Mouse (Mus musculus) intestine, postnatal 0 days (tissue): ENCODE results near the gene Gm128. TPM values are rescaled to one million over a fixed set of nuclear protein-coding genes. Genes with fewer than 3 reads are reported as not detected.
A peak's percentile ranks its signal among the peaks of the same experiment; 100 is the strongest.

Experiments used
- ATAC-seq: fragments of 200-750 bp; cut with Nextera tagmentation; 2 replicates; pipeline ENCODE4 v1.8.0; 2017; ENCODE audit warnings: mild to moderate bottlenecking, moderate TSS enrichment, moderate library complexity
- H3K27ac ChIP-seq: fragments of 300-500 bp; sonication (generic); 2 replicates; pipeline ENCODE4 v1.5.1; 2014; ENCODE audit warnings: mild to moderate bottlenecking, low read depth, low read length, moderate library complexity
- H3K27me3 ChIP-seq: fragments of 300-500 bp; sonication (generic); replicated peaks from 2 replicates; pipeline ENCODE4 v1.6.1; 2014; ENCODE audit warnings: low read length, mixed read lengths; ENCODE audit not compliant: control insufficient read depth, insufficient read depth
- H3K36me3 ChIP-seq: fragments of 300-500 bp; sonication (generic); 2 replicates; pipeline ENCODE4 v1.6.1; 2014; ENCODE audit warnings: mild to moderate bottlenecking, moderate library complexity; ENCODE audit not compliant: control insufficient read depth, insufficient read depth
- H3K4me1 ChIP-seq: fragments of 300-500 bp; sonication (generic); replicated peaks from 2 replicates; pipeline ENCODE4 v1.6.1; 2014; ENCODE audit warnings: antibody characterized with exemption, low read length, mixed read lengths; ENCODE audit not compliant: control insufficient read depth, insufficient read depth
- H3K4me2 ChIP-seq: fragments of 300-500 bp; sonication (generic); replicated peaks from 2 replicates; pipeline ENCODE4 v1.6.1; 2014; ENCODE audit warnings: low read depth, mild to moderate bottlenecking, moderate library complexity
- H3K4me3 ChIP-seq: fragments of 300-500 bp; sonication (generic); 2 replicates; pipeline ENCODE4 v1.5.1; 2014; ENCODE audit warnings: low read depth, low read length
- H3K9ac ChIP-seq: fragments of 300-500 bp; sonication (generic); 2 replicates; pipeline ENCODE4 v1.6.1; 2014; ENCODE audit warnings: mild to moderate bottlenecking, low read depth, low read length
- H3K9me3 ChIP-seq: fragments of 300-500 bp; sonication (generic); 2 replicates; pipeline ENCODE4 v1.6.1; 2016; ENCODE audit warnings: mixed run types; ENCODE audit not compliant: control insufficient read depth
- CTCF ChIP-seq: sonication (generic); IDR thresholded peaks from 2 replicates; pipeline ENCODE4 v1.5.1; 2016; ENCODE audit warnings: low read depth, mild to moderate bottlenecking, control low read depth, antibody characterized with exemption, moderate library complexity
- WGBS: fragments of 180-500 bp; shearing (Covaris S2); extraction: QIAGEN DNeasy Blood & Tissue Kit; methylation state at CpG from one replicate; pipeline ENCODE4 v1.1.7; 2014; 5-methylcytosine and 5-hydroxymethylcytosine counted together
- polyA plus RNA-seq: library from polyadenylated mRNA; unstranded; fragments of >200 nt; fragmentation: Nextera tagmentation; extraction: Ambion mirVana; gene quantifications from 2 replicates; pipeline ENCODE4 v1.2.1, GENCODE M21; 2015

Gene Gm128
- polyA plus RNA-seq, 1 experiment from 2014 or later: 0.14 TPM

GRCm38 (mm10) chr3:95229781-95230494 lies 11.5 kb downstream of the Gm128 start:
- ATAC-seq: peak; percentile 69
- Histone ChIP-seq H3K27me3 (no peaks in the 10 kb centered on the region), H3K27ac (peak overlapping the region; percentile 94), H3K4me2 (peak overlapping the region; percentile 93), H3K4me3 (peak overlapping the region; percentile 78), H3K4me1 (peaks cover 9% of the 10 kb centered on the region), H3K36me3 (peaks cover 32% of the 10 kb centered on the region), H3K9me3 (no peaks in the 10 kb centered on the region), H3K9ac (peak overlapping the region; percentile 89)
- TF ChIP-seq CTCF: no peak
- 2% methylated on average over 13 of the region's 13 CpGs for WGBS

GRCm38 (mm10) chr3:95228894-95229780 lies 12.3 kb downstream of the Gm128 start:
- Histone ChIP-seq H3K27me3 (no peaks in the 10 kb centered on the region), H3K4me2 (peak overlapping the region; percentile 93), H3K36me3 (peaks cover 24% of the 10 kb centered on the region), H3K9ac (peak overlapping the region; percentile 89), H3K9me3 (no peaks in the 10 kb centered on the region), H3K27ac (peak overlapping the region; percentile 94), H3K4me1 (peaks cover 9% of the 10 kb centered on the region), H3K4me3 (peak overlapping the region; percentile 78)
- TF ChIP-seq CTCF: no peak
- peak; percentile 48 for ATAC-seq
- WGBS: under 1% methylated on average over 43 of the region's 43 CpGs

- Histone ChIP-seq H3K4me2 (peak within 1 kb of the TSS; percentile 93), H3K9ac (peak within 1 kb of the TSS; percentile 89), H3K9me3 (no peaks in the 10 kb centered on the region), H3K4me3 (peak within 1 kb of the TSS; percentile 78), H3K27ac (peak within 1 kb of the TSS; percentile 94), H3K27me3 (no peaks in the 10 kb centered on the region), H3K36me3 (peaks cover 16% of the 10 kb centered on the region), H3K4me1 (peaks cover 9% of the 10 kb centered on the region)
- peak; percentile 74 for ATAC-seq
- under 1% methylated on average over 64 of the region's 64 CpGs for WGBS
- TF ChIP-seq CTCF: no peak; the same call in 1 of the 2 replicates
Measured at GRCm38 (mm10) chr3:95228148-95228893, 13.1 kb downstream of the Gm128 start, which contains the start of gene Cdc42se1. TSS of gene Cdc42se1 (plus strand) at chr3:95228732.

- no peaks in the 10 kb centered on the region for H3K27me3 ChIP-seq
- H3K9ac ChIP-seq: no peak overlapping the region
- TF ChIP-seq CTCF: no peak
- H3K4me1 ChIP-seq: peaks cover 9% of the 10 kb centered on the region
- 3% methylated on average over 1 of the region's 1 CpGs for whole genome bisulfite sequencing
- H3K4me3 ChIP-seq: peak overlapping the region; percentile 78; the same call in 1 of the 2 replicates
- no peak for ATAC-seq
- H3K36me3 ChIP-seq: peaks cover 7% of the 10 kb centered on the region; the same call in 1 of the 2 replicates
- H3K9me3 ChIP-seq: no peaks in the 10 kb centered on the region
- peak overlapping the region; percentile 93 for H3K4me2 ChIP-seq
- no peak overlapping the region for H3K27ac ChIP-seq
Measured at GRCm38 (mm10) chr3:95227214-95227613, 14.2 kb downstream of the Gm128 start.

- H3K9me3 ChIP-seq: no peaks in the 10 kb centered on the region
- H3K4me3 ChIP-seq: no peak overlapping the region
- no peak overlapping the region for H3K4me2 ChIP-seq
- H3K27ac ChIP-seq: no peak overlapping the region
- ATAC-seq: peak; percentile 12; the same call in 1 of the 2 replicates
- no peaks in the 10 kb centered on the region for H3K27me3 ChIP-seq
- no peak overlapping the region for H3K9ac ChIP-seq
- WGBS: 34% methylated on average over 6 of the region's 6 CpGs
- H3K4me1 ChIP-seq: no peaks in the 10 kb centered on the region
- H3K36me3 ChIP-seq: peaks cover 5% of the 10 kb centered on the region
- no peak for TF ChIP-seq CTCF
Measured at GRCm38 (mm10) chr3:95224295-95224694, 17.1 kb downstream of the Gm128 start.
